Comparison of ENCODE assay signal across 19 mouse cellular contexts in genomic region chr13:6260321-6260865, GRCm38 (mm10).
DNase-seq lines count a peak whose midpoint lies in the region; TF ChIP-seq lines count a peak whose summit lies in the region.
"Had no signal": no experiment of that assay in that cellular context is flagged by ENCODE, and none has a peak within 500 bp of the region (broad histone marks: within the 10 kb centered on the region; RNA-seq: fewer than 3 reads in every experiment).

No protein-coding gene starts in this region.

- no peak for TF ChIP-seq CTCF in left cerebral cortex, adult 2 months (IDR thresholded peaks at IDR 0.05)
- no peak for TF ChIP-seq CTCF in embryonic fibroblast, embryonic 13.5 days (IDR thresholded peaks at IDR 0.05; ENCODE audit: borderline replicate concordance, insufficient read depth, low read length)

- intact Hi-C loops in left cerebral cortex, adult 2 months (cut with DNase I): loop anchor here (5.0 kb wide), 3 partner anchors 82 to 212 kb away; no protein-coding TSS in a partner anchor
- intact Hi-C loops in left cerebral cortex, postnatal 10 days (cut with DNase I): no loop called here

- no peak for TF ChIP-seq POLR2A in embryonic fibroblast, embryonic 13.5 days (IDR thresholded peaks at IDR 0.05; ENCODE audit: low read depth, low read length)

- peaks cover 5% of the 10 kb centered on the region for H3K4me1 ChIP-seq in embryonic fibroblast, embryonic 13.5 days (ENCODE audit: control insufficient read depth, insufficient read depth, low read length)
- H3K4me1 ChIP-seq: embryonic facial prominence, embryonic 12.5 days; forebrain, embryonic 12.5 days; heart, embryonic 13.5 days; hindbrain, embryonic 13.5 days had no signal

- H3K27ac ChIP-seq in left cerebral cortex, adult 2 months: peak overlapping the region; percentile 53; the same call in 1 of the 2 replicates
- peak overlapping the region; percentile 96 for H3K27ac ChIP-seq in embryonic fibroblast, embryonic 13.5 days (ENCODE audit: insufficient read depth, low read length)
- H3K27ac ChIP-seq: embryonic facial prominence, embryonic 12.5 days; forebrain, embryonic 12.5 days; heart, embryonic 13.5 days; hindbrain, embryonic 13.5 days; hindbrain, postnatal 0 days had no signal

- peak; percentile 8 to 29 for DNase-seq in frontal cortex, adult 2 months (ENCODE audit: extremely low spot score in 1 of 2, low spot score in 1 of 2)
- DNase-seq in frontal cortex, postnatal 14 days (ENCODE audit: low spot score in 2 of 2): no peak
- DNase-seq in left cerebral cortex, adult 2 months (ENCODE audit: extremely low spot score in 1 of 2, low spot score in 2 of 2): no peak
- no peak for DNase-seq in left cerebral cortex, postnatal 10 days (ENCODE audit: extremely low spot score in 1 of 2, low spot score in 2 of 2)
- DNase-seq in brain, adult 2 months (ENCODE audit: low read depth, low spot score): peak; percentile 54
- no peak for DNase-seq in adrenal gland, adult (ENCODE audit: inconsistent age in 2 of 2, low spot score in 1 of 2)
- DNase-seq: adrenal gland, adult 2 months; adrenal gland, postnatal 25 days; cerebellum, adult 11 months; cerebellum, adult 8-10 months; cerebellum, postnatal 14 days; embryo, embryonic 11 days; gastrocnemius, postnatal 14 days had no signal

- H3K4me3 ChIP-seq in left cerebral cortex, adult 2 months: no peak overlapping the region
- no peak overlapping the region for H3K4me3 ChIP-seq in embryonic fibroblast, embryonic 13.5 days (ENCODE audit: insufficient read depth, low read length)
- H3K4me3 ChIP-seq: embryonic facial prominence, embryonic 12.5 days; forebrain, embryonic 12.5 days; heart, embryonic 13.5 days; hindbrain, embryonic 13.5 days had no signal

Comparison
In these comparisons a context has a peak if more than half of its experiments do, and no peak if none do; other contexts are left out.
1. DNase-seq: peak in frontal cortex, adult 2 months (2 of 2) and brain, adult 2 months (single experiment); none in frontal cortex, postnatal 14 days (0 of 2), left cerebral cortex, adult 2 months (0 of 2), left cerebral cortex, postnatal 10 days (0 of 2) and adrenal gland, adult (0 of 2).